Mouse (Mus musculus) lung, postnatal 4 days (tissue): ENCODE data around the gene Spg20.

Source experiments
- DNase-seq, 2 experiments: peaks; one replicate each; pipeline ENCODE4 v3.0.0; 2021

Gene Spg20

GRCm38 (mm10) chr3:55111935-55112709 lies at the start of gene Spg20:
Spg20 (plus strand) TSS chr3:55112108.
- DNase-seq: peak; percentile 94 to 97

- no peak for DNase-seq
These were observed 49.3 kb upstream of the Spg20 start for GRCm38 (mm10) chr3:55062653-55063052.

- peak; percentile 52 to 79 for DNase-seq
These were observed 47.5 kb upstream of the Spg20 start for GRCm38 (mm10) chr3:55064396-55064795.

- DNase-seq: no peak
These were observed 45.9 kb upstream of the Spg20 start for GRCm38 (mm10) chr3:55065738-55066665.

GRCm38 (mm10) chr3:55066666-55067023 lies 45.3 kb upstream of the Spg20 start:
- no peak for DNase-seq

- DNase-seq: no peak
These were observed 44.0 kb upstream of the Spg20 start for GRCm38 (mm10) chr3:55067791-55068434.

- no peak for DNase-seq
These were observed 37.2 kb upstream of the Spg20 start for GRCm38 (mm10) chr3:55074576-55075293.

GRCm38 (mm10) chr3:55075294-55075648 lies 36.6 kb upstream of the Spg20 start:
- DNase-seq: no peak

GRCm38 (mm10) chr3:55078233-55078632 lies 33.7 kb upstream of the Spg20 start:
- DNase-seq: no peak

GRCm38 (mm10) chr3:55079619-55080018 lies 32.3 kb upstream of the Spg20 start:
- no peak for DNase-seq

- peak; percentile 54 to 82 for DNase-seq
These were observed 31.9 kb upstream of the Spg20 start for GRCm38 (mm10) chr3:55080055-55080454.

- DNase-seq: no peak
These were observed 27.1 kb upstream of the Spg20 start for GRCm38 (mm10) chr3:55084781-55085180.

GRCm38 (mm10) chr3:55085716-55086115 lies 26.2 kb upstream of the Spg20 start:
- no peak for DNase-seq

GRCm38 (mm10) chr3:55086948-55087347 lies 25.0 kb upstream of the Spg20 start:
- DNase-seq: no peak

- DNase-seq: no peak
These were observed 24.5 kb upstream of the Spg20 start for GRCm38 (mm10) chr3:55087360-55087759.

- DNase-seq: no peak
These were observed 23.5 kb upstream of the Spg20 start for GRCm38 (mm10) chr3:55088359-55088758.

- no peak for DNase-seq
These were observed 23.1 kb upstream of the Spg20 start for GRCm38 (mm10) chr3:55088843-55089242.

- DNase-seq: no peak
These were observed 22.6 kb upstream of the Spg20 start for GRCm38 (mm10) chr3:55089291-55089690.

GRCm38 (mm10) chr3:55093161-55093560 lies 18.7 kb upstream of the Spg20 start:
- DNase-seq: no peak

GRCm38 (mm10) chr3:55095968-55096654 lies 15.8 kb upstream of the Spg20 start:
- DNase-seq: no peak

GRCm38 (mm10) chr3:55096655-55097005 lies 15.3 kb upstream of the Spg20 start:
- no peak for DNase-seq

- DNase-seq: no peak
These were observed 14.7 kb upstream of the Spg20 start for GRCm38 (mm10) chr3:55097186-55097585.
